Mouse (Mus musculus) myocyte (in vitro differentiated cells): ENCODE results near the gene Tesk2.

ENCODE experiments used
- MAX ChIP-seq: IDR thresholded peaks from one replicate; pipeline ENCODE4 v1.6.1; 2011; ENCODE audit warnings: low read depth, mild to moderate bottlenecking, control low read depth
- REST ChIP-seq: IDR thresholded peaks from one replicate; pipeline ENCODE4 v1.6.1; 2011; ENCODE audit warnings: mild to moderate bottlenecking, control low read depth, moderate library complexity; ENCODE audit not compliant: insufficient read depth, insufficient read length
- TCF12 ChIP-seq: IDR thresholded peaks from one replicate; pipeline ENCODE4 v1.6.1; 2011; ENCODE audit warnings: mild to moderate bottlenecking, control low read depth; ENCODE audit not compliant: poor library complexity, insufficient read depth, severe bottlenecking

DNA sequence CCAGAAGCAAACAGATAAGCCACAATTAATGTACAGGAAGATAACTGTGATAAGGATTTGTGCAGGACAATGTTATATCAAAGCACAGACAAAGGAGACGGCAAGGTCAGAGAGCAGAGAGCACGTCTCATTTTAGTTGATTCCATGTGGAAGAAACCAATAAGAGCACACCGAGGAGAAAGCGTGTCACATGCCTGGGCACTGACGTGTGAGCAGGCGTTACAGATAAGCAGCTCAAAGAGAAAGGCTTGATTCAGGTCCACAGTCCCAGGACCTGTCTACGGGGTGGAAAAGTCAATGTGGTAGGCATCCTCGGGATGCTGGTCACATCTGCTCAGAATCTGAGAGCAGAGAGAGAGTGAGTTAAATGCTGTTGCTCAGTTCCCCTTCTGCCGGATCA lies 10.3 kb downstream of the Tesk2 start:
- TF ChIP-seq MAX = no peak
- TF ChIP-seq REST = no peak
- TF ChIP-seq TCF12 = no peak
